Mouse (Mus musculus): ENCODE data around the gene Med14. TPM values are rescaled to one million over a fixed set of nuclear protein-coding genes. Genes with fewer than 3 reads are reported as not detected.
A peak's percentile ranks its signal among the peaks of the same experiment; 100 is the strongest.

The Med14 gene
- polyA plus RNA-seq, 1 experiment from 2014 or later: 13.4 TPM

GRCm38 (mm10) chrX:12645531-12646304 lies 116.2 kb downstream of the Med14 start:
- Histone ChIP-seq H3K9me3 (no peaks in the 10 kb centered on the region), H3K27me3 (no peaks in the 10 kb centered on the region), H3K9ac (replicated peaks) (no peak overlapping the region), H3K27ac (replicated peaks) (no peak overlapping the region), H3K36me3 (no peaks in the 10 kb centered on the region), H3K4me1 (peaks cover 3% of the 10 kb centered on the region; the same call in 1 of the 2 replicates), H3K4me2 (replicated peaks) (no peak overlapping the region), H3K4me3 (no peak overlapping the region)
- peak; percentile 48 for ATAC-seq (replicated peaks)
- 36% methylated on average over 12 of the region's 12 CpGs for WGBS

- H3K9ac ChIP-seq (replicated peaks): no peak overlapping the region
- H3K27ac ChIP-seq (replicated peaks): no peak overlapping the region
- peaks cover 3% of the 10 kb centered on the region; the same call in 1 of the 2 replicates for H3K4me1 ChIP-seq
- H3K27me3 ChIP-seq: no peaks in the 10 kb centered on the region
- H3K36me3 ChIP-seq: no peaks in the 10 kb centered on the region
- WGBS: 38% methylated on average over 2 of the region's 2 CpGs
- H3K4me2 ChIP-seq (replicated peaks): no peak overlapping the region
- no peak overlapping the region for H3K4me3 ChIP-seq
- no peaks in the 10 kb centered on the region for H3K9me3 ChIP-seq
- ATAC-seq (replicated peaks): no peak
Measured at GRCm38 (mm10) chrX:12644976-12645375, 116.9 kb downstream of the Med14 start.

Other genes with a start within 250 kb of the Med14 start
- gene Atp6ap2, start 174.3 kb downstream of the Med14 start, polyA plus RNA-seq (2015; fragmentation: Nextera tagmentation; extraction: Ambion mirVana): 128 and 142 TPM in 2 replicates
- 30.4 and 30.5 TPM in 2 replicates for gene 1810030O07Rik, start 88.4 kb downstream of the Med14 start, polyA plus RNA-seq (2015; fragmentation: Nextera tagmentation; extraction: Ambion mirVana)